Mouse (Mus musculus) small intestine, adult 2 months (tissue): ENCODE data around the gene 1700056E22Rik.

Source experiments
- CTCF ChIP-seq: fragments of 200-500 bp; IDR thresholded peaks from 2 replicates; pipeline ENCODE4 v1.5.1; 2012; ENCODE audit warnings: low read depth, mild to moderate bottlenecking, control low read depth, inconsistent platforms, low read length, moderate library complexity, mixed read lengths; ENCODE audit not compliant: insufficient replicate concordance, insufficient read length; ENCODE audit errors: extremely low read depth
- POLR2A ChIP-seq: fragments of 200-500 bp; IDR thresholded peaks from 2 replicates; pipeline ENCODE4 v1.6.1; 2012; ENCODE audit warnings: low read depth, mild to moderate bottlenecking, control low read depth, inconsistent platforms, low read length, moderate library complexity

GRCm38 (mm10) chr1:184048675-184049418 lies 14.7 kb upstream of the 1700056E22Rik start:
- TF ChIP-seq CTCF (no peak), POLR2A (no peak)
